Mouse (Mus musculus): ENCODE data around the gene Diras2. TPM values are rescaled to one million over a fixed set of nuclear protein-coding genes. Genes with fewer than 3 reads are reported as not detected.
A peak's percentile ranks its signal among the peaks of the same experiment; 100 is the strongest.

The Diras2 gene
- polyA plus RNA-seq, 1 experiment: 0.30 TPM

DNA sequence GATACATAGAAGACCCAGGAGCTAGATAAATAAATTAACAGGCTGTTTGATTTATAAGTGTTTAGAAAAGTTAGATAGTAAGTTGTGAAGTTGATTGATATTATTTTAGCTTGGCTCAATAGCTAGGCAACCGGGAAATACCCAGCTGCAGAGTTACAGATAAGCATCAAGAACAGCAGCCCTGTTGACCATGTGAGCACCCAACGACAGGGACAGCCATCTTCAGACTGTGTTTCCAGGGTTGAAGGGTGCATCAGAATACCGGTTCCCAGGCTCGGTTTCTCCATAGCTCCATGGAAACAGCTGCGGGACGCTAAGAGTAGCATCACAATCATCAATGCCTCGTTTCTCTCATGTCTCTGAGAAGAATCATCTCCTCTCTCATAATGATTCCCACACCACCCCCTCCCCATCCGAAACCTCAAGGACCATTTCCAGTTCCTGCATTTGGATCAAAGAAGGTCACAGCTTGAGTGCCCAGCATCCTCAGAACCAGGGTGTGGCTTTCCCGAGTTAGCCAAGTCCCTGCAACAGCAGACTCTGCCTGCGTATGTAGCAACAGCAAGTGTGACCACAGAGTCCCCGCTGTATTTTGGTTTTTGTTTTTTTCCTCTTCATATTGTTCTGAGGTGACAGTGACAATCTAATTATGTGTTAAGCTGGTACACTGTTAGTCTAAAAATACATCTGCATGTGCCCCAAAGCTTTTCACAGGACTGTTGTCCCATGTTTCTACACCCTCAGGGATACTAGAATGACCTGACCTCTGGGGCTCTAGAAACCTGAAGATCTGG is 40.7 kb upstream of the Diras2 start:
- Histone ChIP-seq H3K4me3 (no peak overlapping the region), H3K79me2 (ENCODE audit: control insufficient read depth, insufficient read depth) (no peaks in the 10 kb centered on the region)
- TF ChIP-seq MAX (IDR thresholded peaks at IDR 0.05; ENCODE audit: low read depth) (no peak), REST (IDR thresholded peaks at IDR 0.05; ENCODE audit: insufficient read depth, insufficient read length) (no peak), POLR2AphosphoS2 (IDR thresholded peaks at IDR 0.05; ENCODE audit: insufficient read length, low read depth) (no peak), USF1 (IDR thresholded peaks at IDR 0.05; ENCODE audit: low read depth) (no peak), TCF12 (IDR thresholded peaks at IDR 0.05; ENCODE audit: insufficient read depth, poor library complexity, severe bottlenecking) (no peak), CEBPB (IDR thresholded peaks at IDR 0.05; ENCODE audit: insufficient read depth, poor library complexity, severe bottlenecking) (no peak), MYOG (IDR thresholded peaks at IDR 0.05; ENCODE audit: control insufficient read depth in 1 of 3, insufficient read depth in 1 of 3, insufficient read length in 2 of 3, low read depth in 2 of 3) (no peak), E2F4 (IDR thresholded peaks at IDR 0.05; ENCODE audit: insufficient read depth) (no peak), POLR2A (IDR thresholded peaks at IDR 0.05; ENCODE audit: insufficient read length, low read depth) (no peak), MYOD1 (IDR thresholded peaks at IDR 0.05; ENCODE audit: control insufficient read depth in 1 of 3, insufficient read length in 2 of 3, low read depth in 2 of 3) (no peak), SRF (IDR thresholded peaks at IDR 0.05; ENCODE audit: control insufficient read depth, insufficient read length, low read depth) (no peak), TCF3 (IDR thresholded peaks at IDR 0.05; ENCODE audit: insufficient read length, low read depth) (no peak)

DNA sequence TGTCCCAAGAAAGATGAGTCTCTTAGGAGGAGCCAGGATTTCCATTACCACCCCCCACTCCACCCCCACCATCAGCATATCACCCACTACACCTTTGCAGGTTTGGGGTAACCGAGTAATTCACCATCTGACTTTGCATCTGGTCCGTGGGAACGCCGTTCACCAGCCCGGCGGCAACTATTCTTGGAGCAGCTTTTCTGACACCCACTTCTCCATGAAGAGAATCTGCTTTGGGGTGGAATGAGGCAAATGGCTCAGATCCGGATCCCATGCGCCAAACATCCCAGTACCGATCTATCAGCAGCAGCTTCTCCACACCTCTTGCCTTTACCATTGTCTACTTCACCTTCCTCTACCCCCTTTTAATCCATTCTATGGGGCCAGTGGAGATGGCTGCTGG is 39.2 kb upstream of the Diras2 start:
- no peak overlapping the region for H3K4me2 ChIP-seq (ENCODE audit: low read depth)
- H3K4me3 ChIP-seq: no peak overlapping the region
- no peak for TF ChIP-seq MAX (IDR thresholded peaks at IDR 0.05; ENCODE audit: low read depth)
- TF ChIP-seq CEBPB (IDR thresholded peaks at IDR 0.05; ENCODE audit: insufficient read depth, poor library complexity, severe bottlenecking): no peak
- TF ChIP-seq MYOG (IDR thresholded peaks at IDR 0.05; ENCODE audit: control insufficient read depth in 1 of 3, insufficient read depth in 1 of 3, insufficient read length in 2 of 3, low read depth in 2 of 3): no peak
- no peak for TF ChIP-seq USF1 (IDR thresholded peaks at IDR 0.05; ENCODE audit: low read depth)
- TF ChIP-seq TCF3 (IDR thresholded peaks at IDR 0.05; ENCODE audit: insufficient read length, low read depth): no peak
- TF ChIP-seq SRF (IDR thresholded peaks at IDR 0.05; ENCODE audit: control insufficient read depth, insufficient read length, low read depth): no peak
- TF ChIP-seq MYOD1 (IDR thresholded peaks at IDR 0.05; ENCODE audit: control insufficient read depth in 1 of 3, insufficient read length in 2 of 3, low read depth in 2 of 3): no peak
- TF ChIP-seq REST (IDR thresholded peaks at IDR 0.05; ENCODE audit: insufficient read depth, insufficient read length): no peak
- no peak for TF ChIP-seq POLR2AphosphoS2 (IDR thresholded peaks at IDR 0.05; ENCODE audit: insufficient read length, low read depth)
- TF ChIP-seq POLR2A (IDR thresholded peaks at IDR 0.05; ENCODE audit: insufficient read length, low read depth): no peak
- no peak for TF ChIP-seq TCF12 (IDR thresholded peaks at IDR 0.05; ENCODE audit: insufficient read depth, poor library complexity, severe bottlenecking)
- TF ChIP-seq E2F4 (IDR thresholded peaks at IDR 0.05; ENCODE audit: insufficient read depth): no peak
- H3K27me3 ChIP-seq (ENCODE audit: control insufficient read depth, insufficient read depth, insufficient read length): no peaks in the 10 kb centered on the region
- no peaks in the 10 kb centered on the region for H3K36me3 ChIP-seq (ENCODE audit: control insufficient read depth, insufficient read depth)
- H3ac ChIP-seq (ENCODE audit: control insufficient read depth, insufficient read length): no peak overlapping the region
- H3K79me2 ChIP-seq (ENCODE audit: control insufficient read depth, insufficient read depth): no peaks in the 10 kb centered on the region

More for the DNA sequence above, 40.7 kb upstream of the Diras2 start:
- Histone ChIP-seq H3K36me3 (ENCODE audit: control insufficient read depth, insufficient read depth) (no peaks in the 10 kb centered on the region), H3K27me3 (ENCODE audit: control insufficient read depth, insufficient read depth, insufficient read length) (no peaks in the 10 kb centered on the region), H3ac (ENCODE audit: control insufficient read depth, insufficient read length) (no peak overlapping the region), H3K4me2 (ENCODE audit: low read depth) (no peak overlapping the region)

DNA sequence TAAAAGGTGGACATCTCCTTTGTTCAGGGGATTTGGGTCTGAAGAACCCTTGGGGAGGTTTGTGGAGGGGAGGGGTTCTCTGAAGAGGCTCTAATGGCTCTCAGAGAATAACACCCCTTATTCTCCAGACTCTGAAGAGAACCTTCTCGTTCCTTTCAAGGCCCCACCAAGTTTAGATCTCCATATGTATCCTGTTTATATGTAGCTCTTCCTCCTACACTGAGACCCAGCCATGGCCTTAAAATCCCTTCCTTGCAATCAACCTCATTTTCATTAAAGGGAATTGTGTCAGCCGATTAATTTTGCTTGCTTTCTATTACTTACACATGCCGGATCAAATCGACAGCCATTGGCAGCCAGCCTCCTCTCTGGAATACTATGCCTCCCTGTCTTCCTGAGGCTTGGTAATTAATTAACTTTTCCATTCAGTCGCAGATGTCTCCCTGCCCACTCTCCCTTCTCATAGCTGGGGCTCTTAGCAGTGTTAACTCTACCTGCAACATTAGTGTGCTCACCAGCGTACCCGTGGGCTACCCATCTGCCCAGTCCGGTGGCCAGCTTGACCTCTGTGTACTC is 38.2 kb upstream of the Diras2 start:
- H3ac ChIP-seq (ENCODE audit: control insufficient read depth, insufficient read length): no peak overlapping the region
- no peak overlapping the region for H3K4me2 ChIP-seq (ENCODE audit: low read depth)
- no peak overlapping the region for H3K4me3 ChIP-seq
- H3K27me3 ChIP-seq (ENCODE audit: control insufficient read depth, insufficient read depth, insufficient read length): no peaks in the 10 kb centered on the region
- no peaks in the 10 kb centered on the region for H3K79me2 ChIP-seq (ENCODE audit: control insufficient read depth, insufficient read depth)
- no peaks in the 10 kb centered on the region for H3K36me3 ChIP-seq (ENCODE audit: control insufficient read depth, insufficient read depth)
- TF ChIP-seq TCF3 (IDR thresholded peaks at IDR 0.05; ENCODE audit: insufficient read length, low read depth): no peak
- TF ChIP-seq MYOD1 (IDR thresholded peaks at IDR 0.05; ENCODE audit: control insufficient read depth in 1 of 3, insufficient read length in 2 of 3, low read depth in 2 of 3): no peak

DNA sequence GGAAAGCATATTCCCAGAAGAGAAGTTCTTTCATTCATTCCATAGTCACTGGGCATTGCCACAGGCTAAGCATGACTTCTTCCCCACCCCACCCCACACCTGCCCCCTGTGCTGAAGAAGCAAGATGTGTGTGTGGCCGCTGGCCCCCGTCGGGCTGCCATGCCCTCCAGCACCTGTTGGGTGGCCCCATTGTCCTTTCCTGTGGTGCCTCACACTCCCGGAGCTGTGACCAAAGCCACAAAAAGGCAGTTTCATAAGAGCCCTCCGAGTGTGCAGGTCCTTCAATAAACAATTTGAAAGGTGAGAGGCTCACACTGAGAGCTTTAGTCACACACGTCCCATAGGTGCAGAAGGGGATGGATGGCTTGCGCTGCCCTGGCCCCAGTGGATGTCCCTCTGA is 35.7 kb upstream of the Diras2 start:
- H3ac ChIP-seq (ENCODE audit: control insufficient read depth, insufficient read length): no peak overlapping the region
- H3K36me3 ChIP-seq (ENCODE audit: control insufficient read depth, insufficient read depth): no peaks in the 10 kb centered on the region
- no peak overlapping the region for H3K4me3 ChIP-seq
- H3K27me3 ChIP-seq (ENCODE audit: control insufficient read depth, insufficient read depth, insufficient read length): no peaks in the 10 kb centered on the region
- peak in 2 of 3 experiments; percentile 11 to 64 for TF ChIP-seq MYOG (IDR thresholded peaks at IDR 0.05; ENCODE audit: control insufficient read depth in 1 of 3, insufficient read depth in 1 of 3, insufficient read length in 2 of 3, low read depth in 2 of 3)
- peak in 1 of 3 experiments; percentile 33 for TF ChIP-seq MYOD1 (IDR thresholded peaks at IDR 0.05; ENCODE audit: control insufficient read depth in 1 of 3, insufficient read length in 2 of 3, low read depth in 2 of 3)
- TF ChIP-seq REST (IDR thresholded peaks at IDR 0.05; ENCODE audit: insufficient read depth, insufficient read length): no peak
- no peaks in the 10 kb centered on the region for H3K79me2 ChIP-seq (ENCODE audit: control insufficient read depth, insufficient read depth)
- H3K4me2 ChIP-seq (ENCODE audit: low read depth): no peak overlapping the region

DNA sequence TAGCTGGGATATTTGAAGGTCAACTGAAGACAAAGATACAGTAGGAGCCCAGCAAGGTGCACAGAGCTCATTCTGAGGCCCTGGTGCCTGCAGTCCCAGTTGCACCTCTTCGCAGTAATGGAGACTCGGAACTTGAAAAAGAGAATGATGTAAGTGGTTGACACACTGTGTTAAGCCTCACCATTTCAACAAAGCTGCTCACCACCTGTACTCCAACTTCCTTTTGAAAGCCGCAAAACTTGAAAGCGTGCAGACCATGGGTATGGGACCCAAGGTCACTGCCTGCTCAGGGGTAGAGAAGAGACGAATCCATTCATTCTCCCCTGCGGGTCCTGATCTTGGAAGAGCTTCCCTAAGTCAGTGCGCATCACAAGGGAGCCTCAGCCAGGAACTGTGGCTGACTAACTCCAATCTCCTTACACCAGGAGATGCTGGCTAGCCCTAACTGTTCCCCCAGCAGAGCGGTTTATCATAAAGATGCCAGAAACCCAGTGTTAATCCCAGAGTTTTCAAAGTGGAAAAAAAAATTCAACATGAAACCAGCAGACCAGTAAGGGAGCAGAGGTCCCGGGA is 35.2 kb upstream of the Diras2 start:
- no peak overlapping the region for H3K4me2 ChIP-seq (ENCODE audit: low read depth)

More for the DNA sequence above, 35.2 kb upstream of the Diras2 start:
- Histone ChIP-seq H3ac (ENCODE audit: control insufficient read depth, insufficient read length) (no peak overlapping the region), H3K79me2 (ENCODE audit: control insufficient read depth, insufficient read depth) (no peaks in the 10 kb centered on the region), H3K4me3 (no peak overlapping the region), H3K27me3 (ENCODE audit: control insufficient read depth, insufficient read depth, insufficient read length) (no peaks in the 10 kb centered on the region), H3K36me3 (ENCODE audit: control insufficient read depth, insufficient read depth) (no peaks in the 10 kb centered on the region)
- no peak for TF ChIP-seq CEBPB (IDR thresholded peaks at IDR 0.05; ENCODE audit: insufficient read depth, poor library complexity, severe bottlenecking)
- TF ChIP-seq POLR2A (IDR thresholded peaks at IDR 0.05; ENCODE audit: insufficient read length, low read depth): no peak
- TF ChIP-seq TCF12 (IDR thresholded peaks at IDR 0.05; ENCODE audit: insufficient read depth, poor library complexity, severe bottlenecking): no peak
- no peak for TF ChIP-seq SRF (IDR thresholded peaks at IDR 0.05; ENCODE audit: control insufficient read depth, insufficient read length, low read depth)

Data from myocyte (in vitro differentiated cells).